Mouse (Mus musculus) liver, embryonic 14.5 days (tissue): ENCODE data around the gene Plac8.

Experiments
- CTCF ChIP-seq: IDR thresholded peaks from 2 replicates; pipeline ENCODE4 v1.5.1; 2016; ENCODE audit warnings: antibody characterized with exemption, low read depth, control low read depth
- EP300 ChIP-seq: IDR thresholded peaks from 2 replicates; pipeline ENCODE4 v1.6.1; 2016; ENCODE audit warnings: antibody characterized with exemption, low read depth

- TF ChIP-seq CTCF (no peak), EP300 (no peak)
Observed at GRCm38 (mm10) chr5:100524921-100525320, 47.1 kb downstream of the Plac8 start.
